Mouse (Mus musculus): Measurements from ENCODE around the gene Gm28044.

DNA sequence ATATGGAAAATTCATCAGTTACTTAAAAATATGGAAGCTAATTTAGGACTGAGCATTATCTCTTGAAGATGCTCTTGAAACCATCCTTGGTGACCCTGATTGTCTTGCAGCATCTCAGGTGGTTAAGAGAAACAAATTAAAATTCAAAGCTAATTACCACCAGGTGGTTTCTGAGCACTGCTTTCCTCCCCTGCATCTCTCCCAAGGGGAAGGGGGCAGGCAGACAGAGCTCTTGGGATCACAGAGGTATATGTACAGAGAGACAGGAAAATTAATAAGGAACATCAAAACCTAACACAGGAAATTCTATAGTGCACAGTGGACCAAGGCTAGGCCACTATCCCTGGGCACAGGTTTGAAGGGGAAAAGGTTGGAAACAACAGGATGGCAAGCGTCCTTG lies 27.5 kb downstream of the Gm28044 start:
- TF ChIP-seq CTCF (IDR thresholded peaks at IDR 0.05) (no peak), POLR2A (IDR thresholded peaks at IDR 0.05; ENCODE audit: insufficient read depth, low read depth, low read length) (no peak)

All from heart, adult 2 months (tissue).